Mouse (Mus musculus): ENCODE measurements around the gene Armc8. TPM values are rescaled to one million over a fixed set of nuclear protein-coding genes. Genes with fewer than 3 reads are reported as not detected.

Armc8 gene
- polyA plus RNA-seq, 1 experiment from 2014 or later = 23.4 TPM

DNA sequence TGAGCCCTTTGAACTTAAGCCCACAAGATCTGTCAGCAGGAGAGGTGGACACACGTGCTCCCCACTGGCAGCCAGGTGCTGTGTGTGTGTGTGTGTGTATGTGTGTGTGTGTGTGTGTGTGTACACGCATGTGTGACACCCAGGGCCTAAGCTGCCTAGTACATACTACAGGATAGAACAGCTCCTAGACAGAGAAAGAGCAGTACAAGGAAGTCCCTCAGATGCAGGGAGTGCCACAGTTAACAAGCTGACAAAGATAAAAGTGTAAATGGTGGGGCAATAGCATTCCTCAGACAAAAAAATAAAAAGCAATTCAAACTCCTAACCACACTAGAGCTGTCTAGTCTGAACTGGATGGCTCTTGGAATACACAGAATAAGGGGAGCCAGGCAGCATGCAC, 16.6 kb downstream of the Armc8 start:
- Histone ChIP-seq H3K9me3 (ENCODE audit: control insufficient read depth, low read length) (no peaks in the 10 kb centered on the region), H3K36me3 (ENCODE audit: control insufficient read depth, insufficient read depth, low read length) (peaks cover 3% of the 10 kb centered on the region; the same call in 1 of the 2 replicates), H3K4me2 (ENCODE audit: low read depth, low read length) (no peak overlapping the region), H3K27me3 (ENCODE audit: control insufficient read depth, insufficient read depth, low read depth, low read length) (no peaks in the 10 kb centered on the region), H3K27ac (ENCODE audit: low read length) (no peak overlapping the region), H3K4me3 (ENCODE audit: low read length) (no peak overlapping the region), H3K9ac (ENCODE audit: low read length) (no peak overlapping the region), H3K4me1 (replicated peaks; ENCODE audit: control insufficient read depth, insufficient read depth, low read length) (no peaks in the 10 kb centered on the region)
- no peak for ATAC-seq (ENCODE audit: low read depth)
- 83% methylated on average over 2 of the region's 2 CpGs for WGBS

DNA sequence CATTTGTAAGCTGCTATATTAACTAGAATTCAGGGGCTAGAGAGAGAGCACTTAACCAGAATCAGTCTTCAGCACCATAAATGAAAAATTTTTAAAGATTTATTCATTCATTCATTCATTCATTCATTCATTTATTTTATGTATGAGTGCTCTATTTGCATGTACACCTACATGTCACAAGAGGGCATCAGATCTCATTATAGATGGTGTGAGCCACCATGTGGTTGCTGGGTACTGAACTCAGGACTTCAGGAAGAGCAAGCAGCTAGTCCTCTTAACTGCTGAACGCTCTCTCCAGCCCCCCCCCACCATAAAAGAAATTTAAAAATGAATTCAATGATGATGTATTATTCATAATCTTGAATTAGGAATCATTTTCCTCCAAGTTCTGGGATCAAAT, 22.4 kb downstream of the Armc8 start:
- no peak overlapping the region for H3K4me2 ChIP-seq (ENCODE audit: low read depth, low read length)
- WGBS = 87% methylated on average over 1 of the region's 1 CpGs

DNA sequence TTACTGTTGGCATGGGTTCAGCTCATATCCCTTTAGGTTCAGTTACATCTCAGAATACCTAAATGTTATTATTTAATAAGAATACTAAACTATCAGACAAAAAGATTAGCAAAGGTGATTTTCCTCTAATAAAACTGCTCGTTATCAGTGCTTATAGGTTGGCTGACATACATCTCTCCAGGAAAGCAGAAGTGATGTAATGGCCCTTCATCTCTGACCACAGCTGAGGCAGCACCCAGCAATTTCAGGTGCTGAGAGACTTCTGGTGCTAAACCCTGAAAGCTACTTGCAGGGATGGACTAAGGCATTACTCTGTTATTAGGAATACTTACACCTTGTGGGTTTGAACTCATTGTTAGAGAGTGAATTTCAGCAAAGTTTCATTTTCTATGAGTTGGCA, 36.8 kb downstream of the Armc8 start:
- no peak overlapping the region for H3K4me3 ChIP-seq (ENCODE audit: low read length)
- peaks cover 26% of the 10 kb centered on the region for H3K36me3 ChIP-seq (ENCODE audit: control insufficient read depth, insufficient read depth, low read length)
- WGBS = 90% methylated on average over 1 of the region's 1 CpGs
- no peaks in the 10 kb centered on the region for H3K9me3 ChIP-seq (ENCODE audit: control insufficient read depth, low read length)
- H3K27me3 ChIP-seq (ENCODE audit: control insufficient read depth, insufficient read depth, low read depth, low read length) = no peaks in the 10 kb centered on the region
- no peak overlapping the region for H3K27ac ChIP-seq (ENCODE audit: low read length)
- H3K9ac ChIP-seq (ENCODE audit: low read length) = no peak overlapping the region
- no peak overlapping the region for H3K4me2 ChIP-seq (ENCODE audit: low read depth, low read length)
- ATAC-seq (ENCODE audit: low read depth) = no peak
- no peaks in the 10 kb centered on the region for H3K4me1 ChIP-seq (replicated peaks; ENCODE audit: control insufficient read depth, insufficient read depth, low read length)

More for the DNA sequence above, 22.4 kb downstream of the Armc8 start:
- H3K27me3 ChIP-seq (ENCODE audit: control insufficient read depth, insufficient read depth, low read depth, low read length) = no peaks in the 10 kb centered on the region
- H3K9me3 ChIP-seq (ENCODE audit: control insufficient read depth, low read length) = no peaks in the 10 kb centered on the region
- peaks cover 3% of the 10 kb centered on the region; the same call in 1 of the 2 replicates for H3K36me3 ChIP-seq (ENCODE audit: control insufficient read depth, insufficient read depth, low read length)
- ATAC-seq (ENCODE audit: low read depth) = no peak
- no peak overlapping the region for H3K4me3 ChIP-seq (ENCODE audit: low read length)
- no peak overlapping the region for H3K9ac ChIP-seq (ENCODE audit: low read length)
- H3K4me1 ChIP-seq (replicated peaks; ENCODE audit: control insufficient read depth, insufficient read depth, low read length) = no peaks in the 10 kb centered on the region
- no peak overlapping the region for H3K27ac ChIP-seq (ENCODE audit: low read length)

DNA sequence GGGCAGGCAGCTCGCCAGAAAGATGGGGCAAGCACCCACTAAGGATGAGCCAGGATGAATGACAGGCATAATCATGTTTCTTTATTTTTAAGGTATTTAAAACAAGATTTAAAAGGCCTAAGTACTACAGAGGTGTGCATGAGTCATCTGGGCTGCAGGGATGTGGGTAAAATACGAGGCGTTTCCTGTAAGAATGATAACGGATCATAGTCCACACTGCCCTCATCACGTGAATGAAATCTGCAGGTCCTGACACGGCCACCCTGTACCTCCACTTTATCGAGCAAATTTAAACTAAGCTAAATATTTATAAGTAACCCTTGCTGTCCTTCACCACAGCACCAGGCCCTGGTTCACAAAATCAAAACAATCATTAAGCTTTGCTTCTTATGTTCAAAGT, 62.8 kb downstream of the Armc8 start:
- H3K4me2 ChIP-seq (ENCODE audit: low read depth, low read length) = no peak overlapping the region
- H3K27me3 ChIP-seq (ENCODE audit: control insufficient read depth, insufficient read depth, low read depth, low read length) = no peaks in the 10 kb centered on the region
- no peak overlapping the region for H3K9ac ChIP-seq (ENCODE audit: low read length)
- no peak for ATAC-seq (ENCODE audit: low read depth)
- H3K4me1 ChIP-seq (replicated peaks; ENCODE audit: control insufficient read depth, insufficient read depth, low read length) = no peaks in the 10 kb centered on the region
- no peak overlapping the region for H3K27ac ChIP-seq (ENCODE audit: low read length)
- no peaks in the 10 kb centered on the region for H3K9me3 ChIP-seq (ENCODE audit: control insufficient read depth, low read length)
- H3K36me3 ChIP-seq (ENCODE audit: control insufficient read depth, insufficient read depth, low read length) = peaks cover 10% of the 10 kb centered on the region
- no peak overlapping the region for H3K4me3 ChIP-seq (ENCODE audit: low read length)
- WGBS = 56% methylated on average over 7 of the region's 7 CpGs

DNA sequence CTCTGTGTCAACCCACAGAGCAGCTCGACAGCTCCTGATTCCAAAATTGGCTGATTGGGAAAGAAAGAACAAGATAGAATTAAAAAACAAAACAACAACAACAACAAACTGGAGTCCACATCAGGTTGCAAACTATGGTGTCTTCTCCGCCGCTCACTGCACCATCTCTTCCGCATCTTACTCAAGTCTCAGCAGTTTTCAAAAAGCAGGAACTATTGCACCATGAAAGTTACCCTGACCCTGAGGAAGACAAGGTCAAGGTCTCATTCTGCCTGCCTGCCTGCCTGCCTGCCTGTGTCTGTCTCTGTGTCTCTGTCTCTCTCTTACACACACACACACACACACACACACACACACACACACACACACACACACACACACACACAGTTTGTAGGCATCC, 69.4 kb downstream of the Armc8 start:
- no peaks in the 10 kb centered on the region for H3K4me1 ChIP-seq (replicated peaks; ENCODE audit: control insufficient read depth, insufficient read depth, low read length)
- no peak overlapping the region for H3K4me2 ChIP-seq (ENCODE audit: low read depth, low read length)
- peaks cover 17% of the 10 kb centered on the region for H3K36me3 ChIP-seq (ENCODE audit: control insufficient read depth, insufficient read depth, low read length)
- 90% methylated on average over 4 of the region's 4 CpGs for WGBS
- H3K27me3 ChIP-seq (ENCODE audit: control insufficient read depth, insufficient read depth, low read depth, low read length) = no peaks in the 10 kb centered on the region
- H3K9me3 ChIP-seq (ENCODE audit: control insufficient read depth, low read length) = no peaks in the 10 kb centered on the region
- no peak for ATAC-seq (ENCODE audit: low read depth)
- H3K27ac ChIP-seq (ENCODE audit: low read length) = no peak overlapping the region
- H3K9ac ChIP-seq (ENCODE audit: low read length) = no peak overlapping the region
- H3K4me3 ChIP-seq (ENCODE audit: low read length) = no peak overlapping the region

DNA sequence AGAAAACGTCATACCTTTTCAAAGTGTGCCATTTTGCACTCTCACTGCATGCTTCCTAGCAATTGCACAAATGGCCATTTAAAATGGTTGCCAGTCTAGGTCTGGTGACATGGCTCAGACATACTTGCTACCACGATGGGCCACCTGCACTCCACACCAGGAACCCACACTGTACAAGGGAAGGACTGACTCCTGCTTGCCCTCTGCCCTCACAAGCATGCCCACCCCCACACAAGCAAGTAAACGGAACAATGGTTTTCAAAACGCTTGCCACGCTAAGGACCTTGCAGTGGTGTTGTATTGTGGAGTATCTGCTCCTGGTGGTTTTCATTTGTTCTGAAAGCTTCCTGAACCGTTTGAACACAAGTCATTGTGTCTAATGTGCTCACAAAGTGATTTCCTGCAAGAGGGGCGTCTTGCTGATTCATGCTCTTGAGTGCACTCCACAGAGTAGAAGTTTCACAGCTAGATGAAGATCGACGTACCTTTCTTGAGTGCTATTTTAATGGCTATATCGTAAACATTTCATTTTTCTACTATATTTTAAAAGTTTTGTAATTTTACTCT, 76.0 kb downstream of the Armc8 start:
- 69% methylated on average over 10 of the region's 10 CpGs for WGBS
- no peaks in the 10 kb centered on the region for H3K4me1 ChIP-seq (replicated peaks; ENCODE audit: control insufficient read depth, insufficient read depth, low read length)
- H3K27me3 ChIP-seq (ENCODE audit: control insufficient read depth, insufficient read depth, low read depth, low read length) = no peaks in the 10 kb centered on the region
- no peaks in the 10 kb centered on the region for H3K9me3 ChIP-seq (ENCODE audit: control insufficient read depth, low read length)
- no peak overlapping the region for H3K27ac ChIP-seq (ENCODE audit: low read length)
- peaks cover 18% of the 10 kb centered on the region for H3K36me3 ChIP-seq (ENCODE audit: control insufficient read depth, insufficient read depth, low read length)
- no peak overlapping the region for H3K9ac ChIP-seq (ENCODE audit: low read length)
- no peak overlapping the region for H3K4me2 ChIP-seq (ENCODE audit: low read depth, low read length)
- no peak overlapping the region for H3K4me3 ChIP-seq (ENCODE audit: low read length)
- no peak for ATAC-seq (ENCODE audit: low read depth)

DNA sequence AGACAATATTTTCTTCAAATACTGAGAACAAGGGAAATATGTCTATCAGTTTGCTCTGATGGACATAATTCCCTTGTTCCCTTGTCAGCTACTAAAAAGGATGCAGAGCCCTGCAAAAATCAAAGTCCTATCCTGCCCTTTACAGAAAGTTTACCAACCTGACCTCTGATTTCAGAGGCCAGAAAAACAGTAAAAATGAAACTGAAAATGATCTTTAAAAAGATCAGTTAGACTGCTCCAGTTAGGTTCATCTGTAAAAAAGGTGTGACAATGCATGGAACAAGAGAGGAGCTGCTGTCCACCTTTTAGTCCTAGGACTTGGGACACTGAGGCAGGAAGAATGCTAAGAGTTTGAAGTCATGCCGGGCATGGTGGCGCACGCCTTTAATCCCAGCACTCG, 77.6 kb downstream of the Armc8 start:
- Histone ChIP-seq H3K4me2 (ENCODE audit: low read depth, low read length) (no peak overlapping the region), H3K9ac (ENCODE audit: low read length) (no peak overlapping the region), H3K36me3 (ENCODE audit: control insufficient read depth, insufficient read depth, low read length) (peaks cover 8% of the 10 kb centered on the region), H3K27me3 (ENCODE audit: control insufficient read depth, insufficient read depth, low read depth, low read length) (no peaks in the 10 kb centered on the region), H3K27ac (ENCODE audit: low read length) (no peak overlapping the region), H3K4me1 (replicated peaks; ENCODE audit: control insufficient read depth, insufficient read depth, low read length) (no peaks in the 10 kb centered on the region), H3K4me3 (ENCODE audit: low read length) (no peak overlapping the region), H3K9me3 (ENCODE audit: control insufficient read depth, low read length) (no peaks in the 10 kb centered on the region)
- no peak for ATAC-seq (ENCODE audit: low read depth)
- WGBS = 89% methylated on average over 4 of the region's 4 CpGs

DNA sequence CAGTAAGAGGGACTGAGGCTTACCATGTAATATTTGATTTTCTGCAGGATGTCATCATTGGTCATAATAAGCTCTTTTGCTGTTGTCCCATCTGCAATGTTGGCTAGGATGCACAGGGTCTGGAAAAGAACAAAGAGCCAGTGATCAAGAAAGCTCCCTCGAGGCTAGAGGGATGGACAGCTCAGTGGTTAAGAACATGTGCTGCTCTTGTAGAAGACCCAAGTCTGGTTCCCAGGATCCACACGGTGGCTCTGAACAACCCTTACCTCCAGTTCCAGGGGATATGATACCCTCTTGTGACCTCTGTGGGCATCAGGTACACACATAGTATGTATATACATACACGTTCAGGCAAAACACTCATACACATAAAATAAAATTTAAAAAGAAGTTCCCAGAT, 80.9 kb downstream of the Armc8 start:
- no peaks in the 10 kb centered on the region; the same call in none of the 2 replicates for H3K36me3 ChIP-seq (ENCODE audit: control insufficient read depth, insufficient read depth, low read length)
- H3K27ac ChIP-seq (ENCODE audit: low read length) = no peak overlapping the region
- H3K4me1 ChIP-seq (replicated peaks; ENCODE audit: control insufficient read depth, insufficient read depth, low read length) = no peaks in the 10 kb centered on the region
- no peak for ATAC-seq (ENCODE audit: low read depth)
- H3K4me3 ChIP-seq (ENCODE audit: low read length) = no peak overlapping the region
- no peak overlapping the region for H3K9ac ChIP-seq (ENCODE audit: low read length)
- H3K4me2 ChIP-seq (ENCODE audit: low read depth, low read length) = no peak overlapping the region
- no peaks in the 10 kb centered on the region for H3K9me3 ChIP-seq (ENCODE audit: control insufficient read depth, low read length)
- WGBS = 59% methylated on average over 3 of the region's 3 CpGs
- no peaks in the 10 kb centered on the region for H3K27me3 ChIP-seq (ENCODE audit: control insufficient read depth, insufficient read depth, low read depth, low read length)

DNA sequence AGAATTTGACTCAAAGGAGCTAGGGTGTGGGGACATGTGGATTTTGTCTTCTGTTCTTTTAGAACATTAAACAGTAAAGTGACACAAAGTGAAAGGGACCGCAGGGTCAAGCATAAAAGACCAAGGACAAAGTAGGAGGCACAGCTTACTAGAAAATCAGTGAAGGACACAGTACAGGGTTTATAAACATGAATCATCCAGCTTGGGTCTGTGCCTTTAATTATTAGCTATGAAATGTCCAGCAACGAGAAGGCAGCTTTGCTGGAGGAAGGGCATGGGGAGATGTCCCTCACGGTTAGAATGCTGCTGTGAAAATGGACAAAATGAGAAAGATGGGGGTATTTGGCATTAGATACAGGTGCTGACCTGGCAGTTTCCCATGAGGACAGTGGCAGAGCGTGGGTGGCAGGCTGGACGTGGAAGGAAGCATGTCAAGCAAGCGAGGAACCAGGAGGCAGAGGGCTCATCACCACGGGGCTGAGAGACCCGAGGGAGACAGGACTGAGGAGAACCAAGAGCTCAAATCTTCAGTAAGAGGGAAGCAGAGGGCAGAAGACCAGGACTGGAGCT, 81.5 kb downstream of the Armc8 start:
- Histone ChIP-seq H3K4me3 (ENCODE audit: low read length) (no peak overlapping the region), H3K36me3 (ENCODE audit: control insufficient read depth, insufficient read depth, low read length) (no peaks in the 10 kb centered on the region; the same call in none of the 2 replicates), H3K4me2 (ENCODE audit: low read depth, low read length) (no peak overlapping the region), H3K9ac (ENCODE audit: low read length) (no peak overlapping the region), H3K9me3 (ENCODE audit: control insufficient read depth, low read length) (no peaks in the 10 kb centered on the region), H3K27ac (ENCODE audit: low read length) (no peak overlapping the region), H3K27me3 (ENCODE audit: control insufficient read depth, insufficient read depth, low read depth, low read length) (no peaks in the 10 kb centered on the region), H3K4me1 (replicated peaks; ENCODE audit: control insufficient read depth, insufficient read depth, low read length) (no peaks in the 10 kb centered on the region)
- ATAC-seq (ENCODE audit: low read depth) = no peak
- WGBS = 87% methylated on average over 8 of the region's 8 CpGs
